Mouse (Mus musculus): ENCODE results near the gene Slc7a1.

- TF ChIP-seq CTCF (IDR thresholded peaks at IDR 0.05) = no peak
- TF ChIP-seq EP300 (IDR thresholded peaks at IDR 0.05) = no peak
Observed at GRCm38 (mm10) chr5:148443734-148444133, 44.0 kb upstream of the Slc7a1 start.
